Mouse (Mus musculus): ENCODE measurements around the gene Capn11.

DNA sequence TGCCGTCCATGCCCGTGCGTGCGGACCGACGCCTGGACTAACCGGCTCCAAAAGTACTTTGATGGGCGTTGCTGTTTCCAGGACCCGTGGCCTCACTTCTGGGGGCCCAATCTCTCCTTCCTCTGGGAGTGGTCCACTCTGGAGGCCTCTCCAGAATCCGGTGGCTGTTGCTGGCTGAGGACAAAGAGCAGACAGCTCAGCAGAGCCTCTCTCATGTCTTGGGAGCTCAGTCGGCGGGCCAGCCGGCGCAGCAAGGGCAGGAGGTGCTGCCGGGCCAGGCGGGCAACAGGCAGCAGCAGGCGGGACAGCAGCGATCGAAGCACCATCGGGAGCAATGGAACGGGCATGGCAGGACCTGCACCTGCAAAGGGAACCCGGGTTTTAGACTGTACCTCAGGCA, 57.8 kb downstream of the Capn11 start:
- TF ChIP-seq CTCF (IDR thresholded peaks at IDR 0.05; ENCODE audit: insufficient read depth, low read length) (no peak), POLR2A (IDR thresholded peaks at IDR 0.05; ENCODE audit: borderline replicate concordance, extremely low read depth, low read depth, low read length) (no peak)

All from lung, adult 2 months (tissue).